Mouse (Mus musculus) heart, embryonic 14.5 days (tissue): ENCODE measurements around the gene Nfatc3. TPM values are rescaled to one million over a fixed set of nuclear protein-coding genes. Genes with fewer than 3 reads are reported as not detected.
"Not testable (repeated sequence)": the region's sequence is repeated elsewhere in the genome, so short reads cannot be mapped to it uniquely, and the experiment has no call there.

Experiments used
- ATAC-seq: fragments of 200-750 bp; cut with Nextera tagmentation; 2 replicates; pipeline ENCODE4 v1.8.0; 2017; ENCODE audit warnings: low read depth, moderate TSS enrichment; ENCODE audit not compliant: insufficient number of reproducible peaks, insufficient read depth, low FRiP score
- H3K27ac ChIP-seq, 2 experiments: fragments of 200-500 bp in 1 of 2; fragments of 300-500 bp in 1 of 2; sonication (generic) in 1 of 2; replicated peaks in 1 of 2; 2 replicates each; pipeline ENCODE4 v1.5.1; 2012 to 2014; ENCODE audit warnings: low read depth in 2 of 2, low read length in 2 of 2, control low read depth in 1 of 2, mild to moderate bottlenecking in 1 of 2, mixed read lengths in 1 of 2; ENCODE audit not compliant: control insufficient read depth in 1 of 2, insufficient read depth in 1 of 2
- H3K27me3 ChIP-seq: fragments of 300-500 bp; sonication (generic); 2 replicates; pipeline ENCODE4 v1.6.1; 2014; ENCODE audit warnings: mild to moderate bottlenecking, low read length, control low read depth; ENCODE audit not compliant: control insufficient read depth, insufficient read depth
- H3K36me3 ChIP-seq: fragments of 300-500 bp; sonication (generic); 2 replicates; pipeline ENCODE4 v1.6.1; 2014; ENCODE audit warnings: mild to moderate bottlenecking, control low read depth, low read length, mixed read lengths; ENCODE audit not compliant: control insufficient read depth, insufficient read depth
- H3K4me1 ChIP-seq, 2 experiments: fragments of 200-500 bp in 1 of 2; fragments of 300-500 bp in 1 of 2; sonication (generic) in 1 of 2; 2 replicates each; pipeline ENCODE4 v1.6.1; 2012 to 2014; ENCODE audit warnings: low read length in 2 of 2, control low read depth in 1 of 2, mixed read lengths in 1 of 2; ENCODE audit not compliant: control insufficient read depth in 2 of 2, insufficient read depth in 2 of 2
- H3K4me2 ChIP-seq: fragments of 300-500 bp; sonication (generic); 2 replicates; pipeline ENCODE4 v1.6.1; 2014; ENCODE audit warnings: mild to moderate bottlenecking, low read length
- H3K4me3 ChIP-seq, 2 experiments: fragments of 200-500 bp in 1 of 2; fragments of 300-500 bp in 1 of 2; sonication (generic) in 1 of 2; 2 replicates each; pipeline ENCODE4 v1.5.1; 2012 to 2014; ENCODE audit warnings: low read length in 2 of 2, mild to moderate bottlenecking in 2 of 2, control low read depth in 1 of 2, low read depth in 1 of 2, moderate library complexity in 1 of 2; ENCODE audit not compliant: control insufficient read depth in 1 of 2, insufficient read depth in 1 of 2
- H3K9ac ChIP-seq: fragments of 300-500 bp; sonication (generic); 2 replicates; pipeline ENCODE4 v1.6.1; 2014; ENCODE audit warnings: mild to moderate bottlenecking, low read length
- H3K9me3 ChIP-seq: fragments of 300-500 bp; sonication (generic); 2 replicates; pipeline ENCODE4 v1.6.1; 2016; ENCODE audit warnings: low read length, control low read depth; ENCODE audit not compliant: control insufficient read depth
- WGBS: fragments of 180-500 bp; shearing (Covaris S2); extraction: QIAGEN DNeasy Blood & Tissue Kit; methylation state at CpG from one replicate; pipeline ENCODE4 v1.1.7; 2014; 5-methylcytosine and 5-hydroxymethylcytosine counted together
- polyA plus RNA-seq: library from polyadenylated mRNA; unstranded; fragments of >200 nt; fragmentation: Nextera tagmentation; extraction: Ambion mirVana; gene quantifications from 2 replicates; pipeline ENCODE4 v1.2.1, GENCODE M21; 2014

Gene Nfatc3
- polyA plus RNA-seq, result 4.5 and 4.7 TPM in 2 replicates

GRCm38 (mm10) chr8:106058731-106059612 is at the start of gene Nfatc3:
Gene Nfatc3, plus strand, starts transcription at chr8:106058840.
- H3K9me3 ChIP-seq, result no peaks in the 10 kb centered on the region
- H3K27me3 ChIP-seq, result no peaks in the 10 kb centered on the region
- peak within 1 kb of the TSS; percentile 73 to 91 for H3K4me3 ChIP-seq
- WGBS, result 1% methylated on average over 51 of the region's 52 CpGs
- peak within 1 kb of the TSS; percentile 95 for H3K4me2 ChIP-seq
- ATAC-seq, result peak; percentile 97
- peak within 1 kb of the TSS; percentile 93 for H3K9ac ChIP-seq
- H3K36me3 ChIP-seq, result peaks cover 6% of the 10 kb centered on the region
- H3K27ac ChIP-seq, result peak within 1 kb of the TSS; percentile 89 to 97
- H3K4me1 ChIP-seq, result peaks cover 0 to 20% of the 10 kb centered on the region in 2 experiments; a peak in 2 of 4 replicates

GRCm38 (mm10) chr8:106010748-106011642 is 47.6 kb upstream of the Nfatc3 start:
- peak overlapping the region; percentile 93 for H3K9ac ChIP-seq
- peak overlapping the region in 1 of 2 experiments; percentile 51; a peak in 3 of 4 replicates for H3K27ac ChIP-seq
- peaks cover 9% of the 10 kb centered on the region for H3K36me3 ChIP-seq
- H3K27me3 ChIP-seq, result no peaks in the 10 kb centered on the region
- H3K9me3 ChIP-seq, result no peaks in the 10 kb centered on the region
- H3K4me3 ChIP-seq, result peak overlapping the region; percentile 76 to 92
- peaks cover 9 to 12% of the 10 kb centered on the region in 2 experiments; a peak in 3 of 4 replicates for H3K4me1 ChIP-seq
- peak; percentile 83 for ATAC-seq
- H3K4me2 ChIP-seq, result peak overlapping the region; percentile 99
- WGBS, result 1% methylated on average over 74 of the region's 74 CpGs

- Histone ChIP-seq H3K36me3 (peaks cover 13% of the 10 kb centered on the region), H3K9me3 (no peaks in the 10 kb centered on the region), H3K4me1 (peaks cover 9 to 12% of the 10 kb centered on the region in 2 experiments; a peak in 3 of 4 replicates), H3K4me3 (peak within 1 kb of the TSS; percentile 76 to 92), H3K27ac (peak within 1 kb of the TSS in 1 of 2 experiments; percentile 51; a peak in 3 of 4 replicates), H3K9ac (peak within 1 kb of the TSS; percentile 93), H3K4me2 (peak within 1 kb of the TSS; percentile 99), H3K27me3 (no peaks in the 10 kb centered on the region)
- under 1% methylated on average over 6 of the region's 6 CpGs for WGBS
- ATAC-seq, result no peak
Observed at GRCm38 (mm10) chr8:106011643-106011986, 47.0 kb upstream of the Nfatc3 start, which contains the start of gene Ddx28. Gene Ddx28, minus strand, starts transcription at chr8:106011882.

DNA sequence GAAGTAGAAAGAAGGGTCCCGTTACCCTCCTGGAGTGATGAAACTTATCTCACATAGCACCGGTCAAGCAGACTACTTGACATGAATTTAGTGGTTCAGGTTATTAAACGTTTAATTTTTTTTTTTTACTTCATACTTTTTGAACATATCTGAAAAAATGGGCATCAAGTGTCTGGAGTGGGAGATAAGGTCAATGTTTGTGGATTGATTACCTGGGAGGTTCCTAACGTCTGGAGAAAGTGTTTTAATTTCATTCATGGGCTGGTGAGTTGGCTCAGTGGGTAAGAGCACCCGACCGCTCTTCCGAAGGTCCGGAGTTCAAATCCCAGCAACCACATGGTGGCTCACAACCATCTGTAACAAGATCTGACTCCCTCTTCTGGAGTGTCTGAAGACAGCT is 46.4 kb upstream of the Nfatc3 start:
- peak overlapping the region in 1 of 2 experiments; percentile 92; a peak in 2 of 4 replicates for H3K4me3 ChIP-seq
- H3K36me3 ChIP-seq, result peaks cover 13% of the 10 kb centered on the region
- WGBS, result 77% methylated on average over 8 of the region's 8 CpGs
- not testable (repeated sequence) for ATAC-seq, H3K9me3 ChIP-seq, H3K27ac ChIP-seq, H3K27me3 ChIP-seq
- peaks cover 9 to 12% of the 10 kb centered on the region in 2 experiments; a peak in 3 of 4 replicates for H3K4me1 ChIP-seq
- H3K4me2 ChIP-seq, result peak overlapping the region; percentile 99
- H3K9ac ChIP-seq, result peak overlapping the region; percentile 93; the same call in 1 of the 2 replicates

DNA sequence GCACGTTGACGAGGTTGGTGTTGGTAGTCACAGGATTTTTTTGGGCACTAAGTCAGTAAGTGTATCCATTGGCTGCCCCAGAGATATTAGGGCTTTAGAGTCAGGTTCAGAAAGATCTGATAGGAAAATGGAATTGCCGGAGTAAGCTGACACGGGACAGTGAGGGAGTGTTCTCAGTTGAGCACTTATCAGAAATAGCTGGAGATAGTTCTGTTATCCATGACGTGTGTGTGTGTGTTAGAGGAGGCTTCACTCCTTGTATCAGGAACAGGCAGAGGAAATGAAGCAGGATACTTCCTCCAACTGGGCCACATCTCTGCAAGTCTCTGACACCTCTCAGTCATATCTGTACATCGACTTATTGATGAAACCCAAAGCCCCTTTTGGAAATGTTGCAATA is 42.4 kb upstream of the Nfatc3 start:
- Histone ChIP-seq H3K27me3 (no peaks in the 10 kb centered on the region), H3K4me3 (no peak overlapping the region), H3K27ac (no peak overlapping the region), H3K4me1 (peaks cover 3 to 4% of the 10 kb centered on the region in 2 experiments; a peak in 1 of 4 replicates), H3K9ac (no peak overlapping the region), H3K36me3 (peaks cover 27% of the 10 kb centered on the region), H3K4me2 (no peak overlapping the region), H3K9me3 (no peaks in the 10 kb centered on the region)
- no peak for ATAC-seq
- 73% methylated on average over 6 of the region's 6 CpGs for WGBS

DNA sequence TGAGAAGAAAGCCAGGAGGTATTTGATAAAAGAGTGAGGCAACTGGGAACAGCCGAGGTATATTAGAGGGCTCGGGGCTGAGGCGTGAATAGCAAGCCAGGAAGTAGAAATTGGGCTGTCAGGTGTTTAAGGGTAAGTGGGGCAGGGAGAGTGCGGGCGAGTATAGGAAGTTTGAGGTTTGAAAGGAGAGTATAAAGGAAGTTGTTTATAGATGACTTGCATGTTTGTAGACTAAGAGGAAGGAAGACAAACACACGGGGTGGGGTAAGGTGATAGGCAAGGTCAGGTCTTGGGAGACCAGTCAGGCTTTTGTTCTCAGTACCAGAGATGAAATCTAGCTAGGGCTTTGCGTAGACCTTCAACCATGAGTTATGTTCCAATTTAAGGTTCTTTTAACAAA is 41.5 kb upstream of the Nfatc3 start:
- Histone ChIP-seq H3K4me1 (no peaks in the 10 kb centered on the region), H3K4me2 (no peak overlapping the region), H3K9me3 (no peaks in the 10 kb centered on the region), H3K9ac (no peak overlapping the region), H3K4me3 (no peak overlapping the region), H3K27ac (no peak overlapping the region), H3K36me3 (peaks cover 27% of the 10 kb centered on the region), H3K27me3 (no peaks in the 10 kb centered on the region)
- 88% methylated on average over 7 of the region's 7 CpGs for WGBS
- no peak for ATAC-seq

DNA sequence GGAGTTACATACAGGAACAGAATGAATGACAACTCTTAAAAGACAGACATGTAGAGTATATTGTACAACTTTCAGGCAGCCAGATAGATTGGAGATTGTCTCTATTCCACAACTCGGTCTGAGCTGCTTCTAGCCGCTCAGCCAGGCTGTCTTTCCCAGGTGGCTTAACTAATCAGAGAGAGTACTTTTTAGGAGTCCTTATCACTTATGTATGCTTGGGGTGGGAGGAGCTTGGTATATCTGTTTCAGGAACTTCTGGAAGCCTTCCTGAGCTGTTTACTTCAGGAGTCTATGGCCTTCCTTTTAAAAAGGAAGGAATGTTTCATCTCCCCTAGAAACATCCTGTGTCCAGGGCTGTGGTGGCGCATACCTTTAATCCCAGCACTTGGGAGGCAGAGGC is 40.6 kb upstream of the Nfatc3 start:
- H3K27me3 ChIP-seq, result no peaks in the 10 kb centered on the region
- no peak for ATAC-seq
- WGBS, result 63% methylated on average over 3 of the region's 3 CpGs

More for the DNA sequence above, 40.6 kb upstream of the Nfatc3 start:
- peaks cover 27% of the 10 kb centered on the region for H3K36me3 ChIP-seq
- no peak overlapping the region for H3K27ac ChIP-seq
- no peak overlapping the region for H3K4me2 ChIP-seq
- H3K4me3 ChIP-seq, result no peak overlapping the region
- H3K4me1 ChIP-seq, result no peaks in the 10 kb centered on the region
- H3K9me3 ChIP-seq, result no peaks in the 10 kb centered on the region
- H3K9ac ChIP-seq, result no peak overlapping the region
